Mouse (Mus musculus) embryonic fibroblast, embryonic 13.5 days (primary cell): Measurements from ENCODE around the gene Xpnpep2.

Source experiments
- CTCF ChIP-seq: IDR thresholded peaks from 2 replicates; pipeline ENCODE4 v1.5.1; 2011; ENCODE audit warnings: mild to moderate bottlenecking, control low read depth, low read length, moderate library complexity, borderline replicate concordance; ENCODE audit not compliant: insufficient read depth
- POLR2A ChIP-seq: IDR thresholded peaks from 2 replicates; pipeline ENCODE4 v1.6.1; 2011; ENCODE audit warnings: low read depth, mild to moderate bottlenecking, control low read depth, low read length, moderate library complexity

GRCm38 (mm10) chrX:48076806-48077425, 31.6 kb upstream of the Xpnpep2 start:
- no peak for TF ChIP-seq CTCF
- TF ChIP-seq POLR2A = no peak
